Mouse (Mus musculus): ENCODE data around the gene Tmem247.

DNA sequence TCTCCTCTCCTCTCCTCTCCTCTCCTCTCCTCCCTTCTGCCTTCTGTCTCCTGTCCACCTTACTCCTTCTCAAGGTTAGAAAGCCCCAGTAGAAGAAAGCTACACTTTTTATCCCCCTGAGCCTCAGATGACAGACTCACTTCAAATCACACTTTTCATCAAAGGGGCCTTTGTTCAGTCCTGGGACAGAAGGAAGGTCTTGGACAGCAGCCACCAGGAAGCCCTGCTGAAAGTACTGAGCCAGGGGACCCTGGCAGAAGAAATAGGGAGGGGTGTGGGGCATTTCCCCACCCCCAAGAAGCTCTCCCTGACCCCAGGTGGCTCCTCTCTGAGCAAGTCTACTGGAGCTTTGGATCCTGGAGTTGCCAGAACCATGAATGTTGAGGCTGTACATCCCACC, 12.8 kb downstream of the Tmem247 start:
- TF ChIP-seq TAL1 (conservative IDR thresholded peaks at IDR 0.05; ENCODE audit: low read depth, low read length) (no peak), CTCF (IDR thresholded peaks at IDR 0.05; ENCODE audit: low read depth, low read length) (no peak), GATA1 (IDR thresholded peaks at IDR 0.05; ENCODE audit: borderline replicate concordance, low read length) (no peak), GATA2 (IDR thresholded peaks at IDR 0.05; ENCODE audit: borderline replicate concordance, low read depth, low read length) (no peak)
